Mouse (Mus musculus): ENCODE measurements around the gene Gm3752. TPM values are rescaled to one million over a fixed set of nuclear protein-coding genes. Genes with fewer than 3 reads are reported as not detected.
"Not testable (repeated sequence)": the region's sequence is repeated elsewhere in the genome, so short reads cannot be mapped to it uniquely, and the experiment has no call there.

The Gm3752 gene
- total RNA-seq (2021), result under 1 TPM in 1 of 2 experiments, not detected in 1; 0.15 TPM
- long read RNA-seq, experiment 1, partial matches to known transcripts, result 0 of 1 reads
- long read RNA-seq, experiment 1, other reads (novel, unspliced or antisense), result 1 of 1 reads
- long read RNA-seq, experiment 2, result 0 reads

DNA sequence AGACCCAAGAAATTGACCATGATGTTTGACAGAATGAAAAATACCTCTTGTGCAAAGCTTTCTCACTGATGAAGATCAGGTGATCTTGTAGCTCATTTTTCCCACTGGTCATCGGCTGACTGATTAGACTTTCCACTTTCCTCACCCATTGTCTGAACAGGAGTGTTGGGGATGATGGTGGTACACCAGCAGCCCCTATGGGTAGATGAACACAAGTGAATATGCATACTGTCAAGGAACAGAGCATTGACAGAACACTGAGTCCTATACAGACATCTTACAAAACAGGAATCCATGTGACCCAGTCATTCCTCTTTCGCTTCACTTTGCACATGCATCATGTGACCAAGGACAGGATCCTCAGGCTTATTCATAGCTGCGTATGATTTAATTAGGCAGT is at the start of gene Gm3752:
Gm3752 (minus strand) TSS at position 101 of the 400 bp plus-strand sequence.
- intact Hi-C loops (cut with DNase I); DNase-seq: not testable (repeated sequence)

DNA sequence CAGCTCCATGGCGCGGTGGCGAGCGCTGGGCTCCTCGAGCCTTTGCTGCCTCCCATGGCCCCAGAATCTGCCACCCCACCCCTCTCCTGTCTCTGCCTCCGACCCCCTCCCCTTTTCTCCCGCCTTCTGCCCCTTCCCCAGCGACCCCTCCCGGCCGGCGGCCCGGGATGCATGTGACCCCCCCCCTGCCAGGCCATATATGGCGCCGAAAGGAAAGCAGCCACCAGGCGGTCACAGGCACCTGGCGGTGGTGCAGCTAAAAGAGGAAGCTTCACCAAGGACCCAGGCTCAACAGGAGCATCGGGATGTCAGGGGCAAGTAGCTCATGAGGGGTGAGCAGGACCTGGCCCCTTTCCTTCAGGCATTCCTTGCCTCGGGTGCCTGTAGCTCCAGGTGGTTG is 5.2 kb upstream of the Gm3752 start:
- DNase-seq; intact Hi-C loops (cut with DNase I): not testable (repeated sequence)

- DNase-seq; intact Hi-C loops (cut with DNase I): not testable (repeated sequence)
Observed at GRCm38 (mm10) chr14:7450817-7451216, 32.7 kb downstream of the Gm3752 start, which contains the start of gene Gm3755. Gene Gm3755, minus strand, starts transcription at chr14:7450917.

GRCm38 (mm10) chr14:7422496-7422895 is 61.1 kb downstream of the Gm3752 start:
- intact Hi-C loops (cut with DNase I), result not testable (repeated sequence)

More at GRCm38 (mm10) chr14:7422496-7422895, 61.1 kb downstream of the Gm3752 start:
- DNase-seq, result peak in 1 of 2 experiments; percentile 0

Other genes with a start within 250 kb of the Gm3752 start
- not detected for gene Gm3727, start 219.0 kb downstream of the Gm3752 start, total RNA-seq (2021)
- gene Gm3739, start 168.7 kb downstream of the Gm3752 start, total RNA-seq (2021), result under 1 TPM; 0.26 to 0.37 TPM
- gene Gm5797, start 151.4 kb downstream of the Gm3752 start, total RNA-seq (2021), result not detected
- not detected for gene Gm8374, start 118.6 kb downstream of the Gm3752 start, total RNA-seq (2021)
- not detected for gene Gm3755, start 32.8 kb downstream of the Gm3752 start, total RNA-seq (2021)
- 1 to 10 TPM; 3.3 TPM for gene Gm3558, start 84.8 kb upstream of the Gm3752 start, total RNA-seq (2021)
- not detected for gene Gm10338, start 111.8 kb upstream of the Gm3752 start, total RNA-seq (2021)
- gene Gm10128, start 160.2 kb upstream of the Gm3752 start, total RNA-seq (2021), result not detected